Mouse (Mus musculus) intestine, embryonic 16.5 days (tissue): ENCODE measurements at regions not wholly inside any gene's neighbourhood (a gene's known extent, or its start where the extent isn't known, plus 50 kb on each side); places are given as distances from the start of the nearest gene placed in this dataset.

Experiments
- ATAC-seq: fragments of 200-750 bp; cut with Nextera tagmentation; 2 replicates; pipeline ENCODE4 v1.8.0; 2017; ENCODE audit warnings: moderate TSS enrichment, moderate library complexity
- H3K27ac ChIP-seq: fragments of 300-500 bp; sonication (generic); 2 replicates; pipeline ENCODE4 v1.5.1; 2014; ENCODE audit warnings: mild to moderate bottlenecking, low read length
- H3K27me3 ChIP-seq: fragments of 300-500 bp; sonication (generic); replicated peaks from 2 replicates; pipeline ENCODE4 v1.6.1; 2014; ENCODE audit warnings: low read length, control low read depth, mixed read lengths; ENCODE audit not compliant: control insufficient read depth, insufficient read depth
- H3K36me3 ChIP-seq: fragments of 300-500 bp; sonication (generic); 2 replicates; pipeline ENCODE4 v1.6.1; 2014; ENCODE audit warnings: low read length, control low read depth; ENCODE audit not compliant: control insufficient read depth, insufficient read depth
- H3K4me1 ChIP-seq: fragments of 300-500 bp; sonication (generic); 2 replicates; pipeline ENCODE4 v1.6.1; 2014; ENCODE audit warnings: low read length, control low read depth, mixed read lengths; ENCODE audit not compliant: control insufficient read depth, insufficient read depth
- H3K4me2 ChIP-seq: fragments of 300-500 bp; sonication (generic); 2 replicates; pipeline ENCODE4 v1.6.1; 2014; ENCODE audit warnings: low read depth, low read length, control low read depth
- H3K4me3 ChIP-seq: fragments of 300-500 bp; sonication (generic); 2 replicates; pipeline ENCODE4 v1.5.1; 2014; ENCODE audit warnings: mild to moderate bottlenecking, low read length
- H3K9ac ChIP-seq: fragments of 300-500 bp; sonication (generic); 2 replicates; pipeline ENCODE4 v1.6.1; 2014; ENCODE audit warnings: low read depth, low read length
- H3K9me3 ChIP-seq: fragments of 300-500 bp; sonication (generic); 2 replicates; pipeline ENCODE4 v1.6.1; 2016; ENCODE audit warnings: low read length, control low read depth; ENCODE audit not compliant: control insufficient read depth
- WGBS: fragments of 180-500 bp; shearing (Covaris S2); extraction: QIAGEN DNeasy Blood & Tissue Kit; methylation state at CpG from one replicate; pipeline ENCODE4 v1.1.7; 2014; 5-methylcytosine and 5-hydroxymethylcytosine counted together

- Histone ChIP-seq H3K4me1 (no peaks in the 10 kb centered on the region), H3K9me3 (peaks cover 3% of the 10 kb centered on the region; the same call in 1 of the 2 replicates), H3K27ac (no peak overlapping the region), H3K27me3 (no peaks in the 10 kb centered on the region), H3K4me3 (no peak overlapping the region), H3K4me2 (no peak overlapping the region), H3K9ac (no peak overlapping the region), H3K36me3 (no peaks in the 10 kb centered on the region)
- ATAC-seq = no peak
- 49% methylated on average over 3 of the region's 3 CpGs for WGBS
Measured at GRCm38 (mm10) chr6:99946481-99946880, 220.3 kb upstream of the Prok2 start.

DNA sequence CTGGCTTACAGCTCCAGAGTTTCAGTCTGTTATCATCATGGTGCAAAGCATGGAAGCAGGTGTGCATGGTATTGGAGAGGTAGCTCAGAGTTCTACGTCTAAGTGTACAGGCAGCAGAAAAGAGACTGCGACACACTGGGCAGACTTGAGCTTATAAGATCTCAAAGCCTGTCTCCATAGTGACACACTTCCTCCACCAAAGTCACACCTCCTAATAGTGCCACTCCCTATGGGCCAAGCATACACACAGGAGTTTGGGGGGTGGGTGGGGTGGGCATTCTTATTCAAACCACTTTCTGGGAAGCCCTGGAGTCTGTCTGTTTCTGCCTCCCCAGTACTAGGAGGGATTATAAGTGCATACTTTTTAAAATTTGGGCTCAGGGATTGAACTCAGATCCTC is 219.5 kb upstream of the Prok2 start:
- Histone ChIP-seq H3K4me3 (no peak overlapping the region), H3K9me3 (peaks cover 1% of the 10 kb centered on the region; the same call in 1 of the 2 replicates), H3K27me3 (no peaks in the 10 kb centered on the region), H3K27ac (no peak overlapping the region), H3K9ac (no peak overlapping the region), H3K4me1 (no peaks in the 10 kb centered on the region), H3K36me3 (no peaks in the 10 kb centered on the region), H3K4me2 (no peak overlapping the region)
- no peak for ATAC-seq
- WGBS = 85% methylated on average over 2 of the region's 2 CpGs

GRCm38 (mm10) chr6:99942958-99943357 is 216.8 kb upstream of the Prok2 start:
- H3K4me2 ChIP-seq = no peak overlapping the region
- ATAC-seq = no peak
- 82% methylated on average over 1 of the region's 1 CpGs for WGBS

GRCm38 (mm10) chr6:99940118-99940517 is 213.9 kb upstream of the Prok2 start:
- Histone ChIP-seq H3K27ac (no peak overlapping the region), H3K4me3 (no peak overlapping the region), H3K4me2 (no peak overlapping the region), H3K4me1 (no peaks in the 10 kb centered on the region; the same call in 1 of the 2 replicates), H3K36me3 (no peaks in the 10 kb centered on the region), H3K9me3 (no peaks in the 10 kb centered on the region), H3K27me3 (no peaks in the 10 kb centered on the region), H3K9ac (no peak overlapping the region)
- ATAC-seq = no peak
- WGBS = 54% methylated on average over 5 of the region's 5 CpGs

More at GRCm38 (mm10) chr6:99942958-99943357, 216.8 kb upstream of the Prok2 start:
- no peaks in the 10 kb centered on the region for H3K36me3 ChIP-seq
- H3K9me3 ChIP-seq = no peaks in the 10 kb centered on the region
- no peaks in the 10 kb centered on the region for H3K27me3 ChIP-seq
- no peak overlapping the region for H3K9ac ChIP-seq
- no peak overlapping the region for H3K4me3 ChIP-seq
- no peak overlapping the region for H3K27ac ChIP-seq
- H3K4me1 ChIP-seq = no peaks in the 10 kb centered on the region; the same call in 1 of the 2 replicates

DNA sequence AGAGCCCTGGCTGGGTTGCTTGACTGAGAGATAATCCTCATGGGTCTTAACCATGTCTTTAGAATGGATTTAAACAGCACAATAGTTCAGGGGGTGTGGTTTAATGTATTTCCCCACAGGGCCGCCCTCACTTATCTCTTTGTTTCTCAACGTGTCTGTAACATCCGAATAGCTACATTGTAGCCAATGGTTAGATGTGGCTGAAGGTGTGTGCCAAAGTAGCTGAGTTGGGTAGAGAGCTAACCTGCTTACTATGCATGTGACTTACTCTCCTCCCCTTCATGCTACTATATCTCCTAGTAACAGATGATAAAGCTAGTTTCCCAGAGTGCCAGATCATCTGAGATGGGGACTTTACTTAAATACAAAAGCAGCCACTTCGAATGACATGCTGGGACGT is 213.2 kb upstream of the Prok2 start:
- Histone ChIP-seq H3K4me2 (peak overlapping the region; percentile 20; the same call in 1 of the 2 replicates), H3K4me1 (no peaks in the 10 kb centered on the region; the same call in 1 of the 2 replicates), H3K27ac (no peak overlapping the region), H3K9ac (no peak overlapping the region), H3K4me3 (no peak overlapping the region), H3K27me3 (no peaks in the 10 kb centered on the region), H3K36me3 (no peaks in the 10 kb centered on the region), H3K9me3 (no peaks in the 10 kb centered on the region)
- WGBS = 47% methylated on average over 5 of the region's 5 CpGs
- peak; percentile 47 for ATAC-seq

- Histone ChIP-seq H3K9ac (no peak overlapping the region), H3K4me3 (no peak overlapping the region), H3K27ac (no peak overlapping the region), H3K4me1 (no peaks in the 10 kb centered on the region; the same call in 1 of the 2 replicates), H3K36me3 (no peaks in the 10 kb centered on the region), H3K4me2 (peak overlapping the region; percentile 20; the same call in 1 of the 2 replicates), H3K27me3 (no peaks in the 10 kb centered on the region), H3K9me3 (no peaks in the 10 kb centered on the region)
- 30% methylated on average over 7 of the region's 7 CpGs for WGBS
- ATAC-seq = peak; percentile 67
Measured at GRCm38 (mm10) chr6:99938949-99939348, 212.8 kb upstream of the Prok2 start.

- H3K9ac ChIP-seq = no peak overlapping the region
- no peaks in the 10 kb centered on the region; the same call in 1 of the 2 replicates for H3K4me1 ChIP-seq
- no peak overlapping the region for H3K4me2 ChIP-seq
- no peak overlapping the region for H3K27ac ChIP-seq
- no peak for ATAC-seq
- no peaks in the 10 kb centered on the region for H3K27me3 ChIP-seq
- no peak overlapping the region for H3K4me3 ChIP-seq
- no peaks in the 10 kb centered on the region for H3K36me3 ChIP-seq
- H3K9me3 ChIP-seq = no peaks in the 10 kb centered on the region
Measured at GRCm38 (mm10) chr6:99936716-99937115, 210.5 kb upstream of the Prok2 start.

DNA sequence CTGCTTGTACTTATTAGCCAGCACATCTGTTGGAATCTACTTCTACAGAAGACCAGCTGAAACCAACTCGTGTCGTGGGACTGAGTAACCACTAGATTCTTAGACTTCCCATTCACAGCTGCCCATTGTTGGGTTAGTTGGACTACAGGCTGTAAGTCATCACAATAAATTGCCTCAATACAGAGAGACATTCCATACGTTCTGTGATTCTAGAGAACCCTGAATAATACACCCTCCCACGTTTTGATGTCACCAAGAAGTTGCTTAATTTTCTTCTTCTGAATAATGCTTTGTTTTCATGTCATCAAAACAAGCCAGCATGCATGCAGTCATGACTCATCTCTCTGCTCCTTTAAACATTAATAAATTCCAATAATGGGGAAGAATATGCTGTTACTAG is 209.2 kb upstream of the Prok2 start:
- H3K27ac ChIP-seq = no peak overlapping the region
- no peak overlapping the region for H3K4me3 ChIP-seq
- no peaks in the 10 kb centered on the region for H3K36me3 ChIP-seq
- no peak overlapping the region for H3K4me2 ChIP-seq
- no peaks in the 10 kb centered on the region for H3K27me3 ChIP-seq
- no peak overlapping the region for H3K9ac ChIP-seq
- H3K9me3 ChIP-seq = no peaks in the 10 kb centered on the region
- H3K4me1 ChIP-seq = no peaks in the 10 kb centered on the region; the same call in 1 of the 2 replicates
- 62% methylated on average over 4 of the region's 4 CpGs for WGBS
- ATAC-seq = no peak

DNA sequence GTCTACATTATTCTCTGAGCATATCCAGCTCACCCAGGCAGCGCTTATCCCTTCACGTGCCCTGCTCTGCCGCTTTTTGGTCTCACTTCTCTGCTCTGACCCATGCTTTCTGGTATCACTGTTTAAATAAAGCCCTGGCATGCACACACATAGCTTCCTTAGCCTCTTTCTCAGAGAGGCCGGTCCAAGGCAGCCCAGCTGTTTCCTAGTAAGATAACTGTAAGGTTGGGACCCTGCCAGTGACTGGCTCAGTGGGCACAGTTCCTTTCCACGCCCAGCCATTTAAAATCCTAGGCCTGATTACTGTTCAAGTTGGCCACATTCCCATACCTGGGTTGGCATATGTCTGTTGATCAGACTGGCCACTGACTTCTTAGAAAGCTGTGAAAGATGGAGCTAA is 208.2 kb upstream of the Prok2 start:
- H3K4me2 ChIP-seq = no peak overlapping the region
- no peaks in the 10 kb centered on the region; the same call in 1 of the 2 replicates for H3K4me1 ChIP-seq
- 68% methylated on average over 5 of the region's 5 CpGs for WGBS
- H3K4me3 ChIP-seq = no peak overlapping the region
- H3K36me3 ChIP-seq = no peaks in the 10 kb centered on the region
- H3K9me3 ChIP-seq = no peaks in the 10 kb centered on the region
- no peaks in the 10 kb centered on the region for H3K27me3 ChIP-seq
- H3K9ac ChIP-seq = no peak overlapping the region
- no peak overlapping the region for H3K27ac ChIP-seq
- ATAC-seq = peak; percentile 49; the same call in 1 of the 2 replicates

- Histone ChIP-seq H3K9me3 (no peaks in the 10 kb centered on the region), H3K4me1 (peaks cover 3% of the 10 kb centered on the region; the same call in 1 of the 2 replicates), H3K27me3 (no peaks in the 10 kb centered on the region), H3K9ac (no peak overlapping the region), H3K4me3 (no peak overlapping the region), H3K36me3 (no peaks in the 10 kb centered on the region), H3K27ac (no peak overlapping the region), H3K4me2 (no peak overlapping the region)
- 76% methylated on average over 5 of the region's 5 CpGs for WGBS
- ATAC-seq = no peak
Measured at GRCm38 (mm10) chr6:99933404-99933803, 207.2 kb upstream of the Prok2 start.
